Mouse (Mus musculus) skeletal muscle tissue, adult 2 months (tissue): ENCODE results near the gene Nudcd3.

ENCODE experiments used
- DNase-seq: peaks from one replicate; pipeline ENCODE4 v3.0.0-alpha.2; 2012; ENCODE audit warnings: low read depth, low spot score

The Nudcd3 gene

DNA sequence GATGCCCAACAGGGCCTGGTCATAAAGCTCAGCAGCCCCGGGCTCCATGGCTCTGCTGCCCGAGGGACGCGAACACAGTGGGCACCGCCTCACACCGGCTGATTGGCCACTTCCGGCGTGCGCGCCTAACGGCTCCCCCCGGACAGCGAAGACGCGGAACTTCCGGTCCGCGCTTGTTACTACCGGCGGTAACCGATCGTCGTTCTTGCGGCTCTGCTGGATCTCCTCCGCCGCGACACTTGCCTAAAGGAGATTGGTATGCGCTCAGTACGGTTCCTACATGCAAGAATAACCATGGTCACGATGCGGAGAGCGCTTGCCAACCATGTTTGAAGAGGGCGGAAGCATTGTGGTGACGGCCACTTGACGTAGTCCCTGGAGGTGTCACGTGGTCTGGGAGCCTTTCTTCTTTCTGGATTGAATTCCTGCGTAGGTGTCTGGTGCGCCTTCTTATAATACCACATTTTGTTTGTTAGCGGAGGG lies at the start of gene Nudcd3:
TSS of gene Nudcd3 (minus strand) at position 329 of the 483 bp plus-strand sequence.
- DNase-seq, result peak; percentile 82

DNA sequence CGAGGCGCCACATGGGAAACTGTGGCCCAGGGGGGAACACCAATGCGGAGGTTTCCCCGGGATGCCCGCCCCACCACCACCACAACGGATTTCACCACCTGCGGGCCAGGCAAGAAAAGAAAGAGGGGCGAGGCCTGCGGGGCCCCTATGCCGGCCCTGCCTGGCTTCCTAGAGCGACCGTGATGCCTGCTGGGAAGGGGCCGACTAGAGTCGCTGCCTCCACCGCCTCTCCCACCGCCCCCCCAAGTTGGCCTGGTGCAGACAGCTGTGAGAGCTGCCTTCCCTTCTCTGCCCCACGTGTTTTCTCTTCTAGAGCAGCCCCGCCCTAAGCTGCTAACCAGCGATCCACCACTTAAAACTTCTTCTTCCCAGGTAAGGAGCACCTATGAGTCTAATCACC lies 44.5 kb upstream of the Nudcd3 start:
- DNase-seq, result no peak

DNA sequence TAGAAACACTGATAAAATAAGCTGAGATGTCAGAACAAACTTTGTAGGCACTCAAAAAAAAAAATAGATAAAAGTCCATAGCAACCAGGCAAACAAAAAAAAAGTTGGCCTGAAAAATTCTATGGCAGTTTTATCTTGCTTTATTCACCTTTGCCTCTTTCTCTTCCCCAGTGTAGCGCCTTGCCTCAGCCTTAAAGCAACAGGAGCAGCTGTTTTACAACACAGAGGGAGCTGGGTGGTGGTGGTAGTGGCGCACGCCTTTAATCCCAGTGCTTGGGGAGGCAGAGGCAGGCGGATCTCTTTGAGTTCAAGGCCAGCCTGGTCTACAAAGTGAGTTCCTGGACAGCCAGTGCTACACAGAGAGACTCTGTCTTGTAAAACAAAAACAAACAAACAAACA lies 32.8 kb upstream of the Nudcd3 start:
- DNase-seq, result no peak

DNA sequence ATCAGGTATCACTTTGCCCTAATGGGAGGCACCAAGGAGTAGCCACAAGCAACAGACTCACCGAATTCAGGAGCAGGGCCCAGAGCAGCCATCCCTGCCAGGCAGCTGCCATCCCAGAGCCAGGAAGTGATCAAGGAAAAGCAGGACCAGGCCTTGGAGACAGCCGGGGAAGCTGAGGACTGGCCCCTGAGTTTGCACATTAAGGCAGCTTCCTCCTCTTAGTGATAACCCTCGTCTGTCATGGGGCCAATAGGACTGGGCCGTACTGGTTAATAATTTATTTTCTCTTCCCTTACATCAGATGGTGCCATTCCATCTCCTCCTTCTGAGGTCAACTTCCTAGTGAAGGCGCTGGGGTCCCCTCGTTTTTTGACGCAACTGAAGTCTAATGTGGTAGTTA lies 29.8 kb upstream of the Nudcd3 start, which contains the start of gene Npc1l1:
TSS of gene Npc1l1 (minus strand) at position 132 of the 400 bp plus-strand sequence.
- no peak for DNase-seq

DNA sequence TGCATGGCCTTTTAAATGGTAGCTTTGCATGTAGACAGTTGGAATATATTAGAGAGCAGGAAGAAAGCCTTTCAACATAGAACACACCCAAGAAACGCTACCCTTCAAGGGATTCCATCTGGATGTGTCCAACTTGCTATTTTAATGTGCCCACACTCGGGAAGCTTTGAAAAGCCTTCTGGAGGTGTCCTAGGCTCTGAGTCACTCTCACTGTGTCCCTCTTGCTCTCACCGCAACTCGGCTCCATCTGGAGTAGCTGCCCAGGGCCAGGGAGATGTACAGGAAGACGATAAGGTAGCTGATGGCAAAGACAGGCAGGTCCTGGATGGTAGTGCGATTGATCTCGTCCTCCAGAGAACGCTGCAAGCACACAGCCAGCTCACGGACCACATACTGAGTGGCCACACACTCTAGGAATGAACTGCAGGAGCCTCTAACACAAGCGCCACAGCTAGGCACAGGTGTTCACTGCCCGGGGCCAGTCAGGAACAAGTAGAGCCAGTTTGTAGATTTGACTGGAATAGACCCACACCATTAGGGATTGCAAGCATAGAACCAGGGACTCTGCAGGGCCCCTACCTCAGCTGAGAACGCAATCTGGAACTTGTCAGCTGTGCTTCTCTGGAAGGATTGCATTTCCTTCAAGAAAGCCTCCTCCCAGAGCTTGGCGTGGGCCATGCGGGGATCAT lies 24.5 kb upstream of the Nudcd3 start:
- no peak for DNase-seq

DNA sequence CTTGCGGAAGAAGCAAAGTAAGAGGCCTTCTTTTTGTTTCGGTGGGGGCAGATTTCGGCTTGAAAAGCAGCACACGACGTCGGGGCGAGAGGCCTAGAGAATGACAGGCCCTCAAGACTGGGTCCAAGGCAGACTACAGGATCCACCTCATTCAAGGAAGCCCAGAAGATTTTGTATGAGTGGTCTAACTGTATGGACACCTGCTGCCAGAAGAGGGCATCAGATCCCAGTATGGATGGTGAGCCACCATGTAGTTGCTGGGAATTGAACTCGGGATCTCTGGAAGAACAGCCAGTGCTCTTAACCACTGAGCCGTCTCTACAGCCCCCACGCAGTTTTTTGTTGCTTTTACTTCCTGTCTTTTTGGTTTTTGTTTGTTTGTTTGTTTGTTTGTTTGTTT lies 22.0 kb upstream of the Nudcd3 start:
- no peak for DNase-seq

DNA sequence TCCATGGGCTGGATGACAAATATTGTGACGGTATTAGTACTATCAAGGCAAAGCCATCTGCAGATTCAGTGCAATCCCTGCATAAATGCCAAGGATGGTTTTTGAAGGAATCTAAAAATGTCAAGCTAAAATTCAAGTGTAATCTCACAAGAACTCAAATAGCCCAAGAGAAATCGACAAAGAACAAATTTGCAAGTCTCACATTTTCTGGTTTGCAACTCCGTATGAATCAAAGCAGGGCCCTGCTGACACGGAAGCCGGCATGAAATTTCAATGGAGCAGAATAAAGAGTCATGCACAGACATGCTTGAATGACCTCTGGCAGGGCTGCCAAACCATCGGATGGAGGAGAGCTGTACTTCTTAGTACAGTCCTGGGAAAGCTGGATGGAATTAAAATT lies 19.8 kb upstream of the Nudcd3 start:
- DNase-seq, result no peak

DNA sequence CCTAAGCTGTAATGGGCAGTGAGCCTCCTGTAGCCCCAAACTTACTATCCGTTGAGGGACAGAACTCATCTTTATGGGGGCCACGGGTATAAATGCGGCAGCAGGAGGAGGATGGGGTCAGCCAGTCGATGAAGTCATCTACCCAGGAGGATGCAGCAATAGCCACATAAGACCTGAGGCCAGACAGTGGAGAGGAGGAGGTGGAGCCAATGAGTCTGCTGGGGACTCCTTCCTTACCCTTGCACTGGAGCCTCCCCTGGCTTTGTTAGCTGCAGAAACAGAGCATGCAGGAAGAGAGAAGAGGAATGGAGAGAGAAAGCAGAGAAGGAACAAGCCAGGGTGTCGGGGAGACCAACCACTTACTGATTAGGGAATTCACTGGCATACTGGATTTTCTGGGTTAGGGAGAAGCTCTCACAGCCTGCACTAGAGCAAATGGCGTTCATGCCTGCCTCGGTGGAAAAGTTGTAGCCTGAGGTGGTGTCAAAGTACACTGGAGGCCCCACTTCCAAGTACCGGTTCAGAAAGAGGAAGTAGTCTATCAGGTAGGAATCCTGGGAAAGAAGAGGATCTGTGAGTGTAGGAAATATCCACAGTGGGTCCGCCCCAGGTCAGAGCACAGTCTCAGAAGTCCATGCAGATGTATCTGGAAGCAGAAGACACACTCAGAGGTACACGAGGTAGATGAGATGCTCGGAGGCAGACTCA lies 18.1 kb upstream of the Nudcd3 start:
- no peak for DNase-seq

DNA sequence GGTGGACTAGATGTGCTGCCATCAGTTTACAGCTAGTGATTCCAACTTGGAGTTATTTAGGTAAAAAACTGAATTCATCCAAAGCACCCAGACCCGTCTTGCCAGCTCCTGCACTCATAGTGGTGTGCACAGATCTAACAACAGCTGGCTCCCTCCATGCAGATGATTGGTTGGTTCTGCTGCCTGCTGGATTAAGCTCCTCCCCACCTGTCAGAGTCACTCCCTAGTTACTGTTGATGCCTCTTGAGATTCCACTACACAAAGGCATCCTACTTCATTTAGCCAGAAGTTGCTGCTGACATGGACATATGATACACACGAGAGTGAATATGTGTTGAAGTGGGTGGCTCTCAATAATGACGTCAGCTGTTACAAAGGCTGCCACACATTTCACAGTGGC lies 16.6 kb upstream of the Nudcd3 start:
- no peak for DNase-seq

DNA sequence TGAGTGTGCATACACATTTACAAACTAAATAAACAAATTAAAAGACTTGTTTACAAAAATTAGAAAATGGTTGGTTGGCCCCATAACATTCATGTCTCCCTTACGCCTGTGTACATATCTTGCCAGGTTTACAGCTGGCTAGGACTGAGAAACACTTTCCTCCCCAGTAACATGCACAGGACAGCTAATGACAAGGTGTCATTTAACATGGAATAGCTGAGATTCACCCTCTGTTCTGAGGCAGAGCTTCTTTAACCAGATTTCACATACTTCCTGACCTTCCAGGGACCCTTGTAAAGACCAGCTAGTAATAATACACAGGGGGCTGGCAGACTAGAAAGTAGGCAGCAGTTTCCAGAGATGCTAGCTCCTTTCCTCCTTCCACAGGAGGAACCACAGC lies 7.9 kb upstream of the Nudcd3 start:
- no peak for DNase-seq

DNA sequence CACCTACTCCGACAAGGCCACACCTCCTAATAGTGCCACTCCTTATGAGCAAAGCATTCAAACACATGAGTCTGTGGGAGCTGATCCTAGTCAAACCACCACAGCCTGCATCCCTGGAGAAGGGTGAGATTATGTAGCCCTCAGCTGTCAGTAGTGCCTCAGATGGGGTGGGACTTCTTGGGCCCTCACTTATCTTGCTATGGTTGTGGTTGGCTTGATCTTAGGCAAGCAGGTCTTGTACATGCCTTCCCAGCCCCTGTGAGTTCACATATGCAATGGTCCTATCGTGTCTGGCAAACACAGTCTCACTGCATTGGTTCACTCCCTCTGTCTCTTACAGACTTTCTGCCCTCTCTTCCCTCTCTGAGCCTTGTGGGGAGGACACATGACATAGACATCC lies 6.9 kb upstream of the Nudcd3 start:
- no peak for DNase-seq

DNA sequence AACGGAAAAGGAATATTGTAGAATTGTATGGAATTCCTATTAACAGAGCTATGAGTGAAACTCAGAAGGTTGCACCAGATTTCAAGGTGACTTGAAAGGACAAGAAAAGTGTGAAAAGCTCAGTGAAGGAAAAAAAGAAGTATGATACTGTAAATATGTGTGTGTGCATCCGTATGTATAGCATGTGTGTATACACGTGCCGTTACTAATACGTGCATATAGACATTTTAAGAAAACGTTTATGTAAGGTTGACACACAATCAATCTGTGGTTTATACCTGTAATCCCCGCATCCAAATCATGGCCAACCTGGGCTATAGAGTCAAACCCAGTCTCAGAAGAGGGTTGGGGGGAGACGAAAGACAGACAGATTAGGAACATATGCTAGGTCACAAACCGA lies 355 bp upstream of the Nudcd3 start:
- no peak for DNase-seq

DNA sequence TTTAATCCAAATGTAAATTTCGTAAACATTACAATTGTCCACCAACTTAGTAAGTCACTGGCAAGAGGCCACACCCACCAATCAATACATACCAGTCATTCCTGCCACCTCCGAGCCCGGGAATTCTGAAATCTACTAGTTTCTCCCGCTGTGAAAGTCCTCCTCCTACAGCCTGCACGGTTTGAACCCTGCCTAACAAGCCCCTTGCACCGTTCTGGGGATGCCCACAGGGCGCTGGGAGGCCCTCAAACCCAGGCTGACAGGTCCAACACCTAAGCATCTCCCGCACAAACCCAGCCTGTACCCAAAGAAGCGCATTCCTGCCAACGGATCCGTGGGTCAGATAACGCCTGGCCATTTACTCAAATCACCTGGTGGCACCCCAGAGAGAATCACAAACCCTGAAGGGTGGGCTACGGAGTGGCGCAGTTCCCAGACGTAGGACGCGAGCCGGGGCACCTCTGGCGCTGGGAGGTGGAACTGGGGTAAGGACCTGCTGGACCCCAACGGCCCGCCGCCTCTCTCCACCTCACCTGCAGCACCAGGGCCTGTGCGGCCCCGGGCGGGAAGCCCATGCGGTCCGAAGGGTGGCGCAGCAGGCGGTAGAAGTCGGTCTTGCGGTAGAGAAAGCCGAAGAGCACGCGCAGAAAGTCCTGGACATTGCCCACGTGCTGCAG lies 667 bp downstream of the Nudcd3 start, which contains the start of gene A730071L15Rik:
TSS of gene A730071L15Rik (plus strand) at position 620 of the 677 bp plus-strand sequence.
- no peak for DNase-seq

DNA sequence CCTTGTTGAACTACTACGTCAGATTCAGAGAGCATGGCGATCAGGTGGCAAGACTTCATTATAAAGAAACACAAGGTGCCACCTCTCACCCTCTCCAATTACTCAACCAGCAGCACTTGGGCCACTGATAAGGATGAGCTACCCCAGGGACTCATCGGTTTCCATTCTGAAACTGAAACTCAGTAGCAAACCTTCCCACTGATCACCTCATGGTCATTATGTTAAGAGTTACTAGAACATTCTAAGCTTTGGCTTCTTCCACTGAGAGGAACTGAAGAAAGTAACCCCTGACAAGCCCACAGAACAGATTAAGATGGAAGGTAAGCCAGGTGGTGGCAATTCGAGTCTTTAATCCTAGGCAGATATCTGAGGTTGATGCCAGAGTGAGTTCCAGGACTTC lies 1.8 kb downstream of the Nudcd3 start:
- DNase-seq, result no peak

DNA sequence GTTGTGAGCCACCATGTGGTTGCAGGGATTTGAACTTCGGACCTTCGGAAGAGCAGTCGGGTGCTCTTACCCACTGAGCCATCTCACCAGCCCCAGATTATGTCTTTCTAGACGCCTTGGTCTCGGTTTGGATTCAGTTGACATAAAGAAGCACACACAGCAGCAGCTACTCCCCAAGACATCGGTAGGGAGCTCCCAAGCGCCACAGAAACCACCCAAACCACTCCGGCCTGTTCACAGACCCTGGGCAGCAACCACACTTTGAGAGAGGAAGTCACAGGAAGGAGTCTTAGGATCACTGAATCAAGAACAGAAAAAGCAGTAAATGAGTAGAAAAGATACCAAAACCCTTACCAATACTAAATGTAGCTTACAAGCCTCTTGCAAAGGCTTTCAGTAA lies 3.4 kb downstream of the Nudcd3 start:
- no peak for DNase-seq

DNA sequence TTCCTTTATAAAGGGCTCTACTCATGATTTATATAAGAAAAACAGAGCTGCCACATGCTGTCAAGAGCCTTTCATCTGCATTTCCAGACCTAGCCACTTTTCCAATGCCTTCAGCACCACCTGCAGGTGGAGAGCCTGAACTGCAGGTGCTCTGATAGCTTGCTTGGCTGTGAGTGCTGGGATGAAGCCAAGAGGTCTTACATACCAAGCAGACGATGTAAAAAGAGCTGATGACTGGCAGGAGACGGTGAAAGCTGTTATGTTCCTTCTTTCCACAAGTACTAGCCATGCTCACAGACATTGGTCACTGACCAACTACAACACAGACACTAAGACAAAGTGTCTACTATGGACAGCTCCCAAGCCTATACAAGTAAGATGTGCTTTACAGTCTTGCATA lies 12.3 kb downstream of the Nudcd3 start:
- DNase-seq, result peak; percentile 98

DNA sequence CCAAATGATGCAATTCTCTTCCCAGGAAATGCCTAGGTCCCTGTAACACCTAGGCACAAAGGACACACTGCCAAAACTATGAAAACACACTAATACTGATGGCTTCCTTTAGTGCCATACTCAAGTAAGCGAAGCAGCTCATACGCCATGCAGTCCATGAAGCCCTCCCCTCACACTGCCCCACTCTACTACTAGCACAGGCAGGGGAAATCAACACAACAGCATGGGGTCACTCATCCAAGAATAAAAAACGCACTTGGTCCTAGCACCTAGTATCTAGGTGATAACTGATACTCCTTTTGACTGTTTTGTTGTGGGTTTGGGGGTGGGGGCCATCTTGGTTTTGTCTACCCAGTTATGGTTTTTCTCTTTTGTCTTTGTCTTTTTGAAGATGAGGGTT lies 12.8 kb downstream of the Nudcd3 start:
- no peak for DNase-seq

DNA sequence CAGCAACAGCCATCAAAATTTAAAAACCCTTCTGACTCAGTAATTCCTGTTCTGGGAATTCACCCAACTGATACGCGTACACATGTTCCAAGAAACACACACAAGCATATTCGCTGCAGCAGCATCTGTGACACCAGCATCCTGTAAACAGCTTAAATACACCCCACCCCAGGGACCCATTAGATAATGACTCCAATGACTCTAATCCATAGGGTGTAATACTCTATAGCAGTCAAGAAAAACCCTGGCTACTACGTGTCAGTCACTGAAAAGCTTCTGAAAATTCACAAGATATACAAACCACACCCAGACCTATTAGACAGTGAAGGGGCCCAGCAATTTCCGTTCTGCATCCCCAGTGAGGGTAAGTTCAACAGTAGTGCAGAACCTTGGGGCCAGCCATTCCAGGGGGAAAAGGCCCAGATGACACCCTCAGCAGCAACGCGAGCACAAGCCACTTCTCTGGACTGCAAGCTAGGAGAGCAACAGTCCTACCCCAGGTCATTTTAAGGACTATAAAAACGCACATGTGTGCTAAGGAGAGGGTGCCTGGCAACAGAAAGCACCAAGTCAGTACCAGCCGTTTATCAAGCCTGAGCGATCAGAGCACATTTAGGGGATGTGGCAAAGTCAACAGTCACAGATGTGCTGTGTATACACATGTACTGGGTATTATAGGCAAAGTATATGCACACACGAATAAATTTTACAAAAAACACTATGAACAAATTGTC lies 15.8 kb downstream of the Nudcd3 start:
- DNase-seq, result no peak

DNA sequence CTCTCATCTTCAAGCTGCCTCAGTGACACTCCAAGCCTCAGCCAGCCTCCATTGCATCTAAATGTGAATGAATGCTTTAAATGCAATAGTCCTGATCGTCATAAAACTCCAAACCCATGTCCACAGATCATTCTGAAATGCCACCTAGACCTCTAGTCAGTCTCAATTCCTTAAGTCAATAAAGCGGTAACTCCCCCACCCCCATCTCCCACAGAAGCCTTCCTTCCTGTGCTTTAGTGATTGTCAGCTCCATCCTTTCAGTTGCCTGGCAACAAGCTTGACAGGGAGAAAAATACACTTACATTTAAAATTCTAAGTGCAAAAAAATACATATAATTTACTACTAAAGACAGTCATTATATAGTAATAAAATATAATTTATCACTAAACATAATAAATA lies 17.0 kb downstream of the Nudcd3 start:
- no peak for DNase-seq

DNA sequence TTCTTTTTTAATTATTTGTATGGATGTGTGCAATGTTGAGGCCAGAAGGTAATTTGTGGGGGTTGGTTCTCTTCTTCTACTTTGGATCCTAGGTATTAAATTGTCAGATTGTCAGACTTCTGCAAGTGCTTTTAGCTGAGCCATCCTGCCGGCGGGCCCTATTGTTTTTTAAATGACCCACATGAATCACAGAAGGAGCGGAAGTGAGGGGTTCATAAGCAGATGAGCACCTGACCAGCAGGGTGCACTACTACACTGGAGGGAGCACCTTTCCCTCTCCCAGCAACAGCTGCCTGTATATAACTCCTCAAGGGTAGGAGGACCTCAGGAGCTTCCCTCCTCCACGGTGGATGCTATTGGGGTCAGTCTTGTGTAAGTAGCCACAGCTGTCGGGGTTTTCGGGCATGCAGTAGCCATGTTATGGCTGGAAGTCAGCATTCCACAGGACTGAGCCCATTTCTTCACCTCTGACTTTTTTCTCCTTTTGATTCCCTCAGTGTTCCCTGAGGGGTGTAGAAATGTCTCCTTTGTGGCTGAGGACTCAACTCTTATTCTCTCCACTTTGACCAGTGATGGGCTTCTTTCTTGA lies 19.3 kb downstream of the Nudcd3 start:
- no peak for DNase-seq

DNA sequence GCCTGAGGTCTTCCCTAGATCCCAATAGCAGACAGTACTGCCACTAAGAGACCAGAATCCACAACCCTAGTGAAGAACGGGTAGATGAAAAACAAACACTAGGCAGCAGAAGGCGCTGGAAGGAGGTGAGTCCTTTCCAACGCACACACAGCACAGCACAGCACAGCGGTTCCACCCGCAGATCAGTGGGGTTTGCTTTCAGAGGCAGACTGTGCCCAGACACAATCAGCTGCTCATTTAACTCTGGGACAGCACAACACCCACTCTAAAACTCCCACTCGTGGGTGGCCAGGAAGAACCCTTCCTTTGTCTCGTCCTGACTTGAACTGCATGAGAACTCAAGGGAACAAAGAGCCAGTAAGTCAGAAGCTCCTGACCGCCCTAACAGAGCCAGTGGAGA lies 21.0 kb downstream of the Nudcd3 start:
- no peak for DNase-seq
